Mouse (Mus musculus) embryonic fibroblast, embryonic 13.5 days (primary cell): ENCODE data around the gene Lrfn2. TPM values are rescaled to one million over a fixed set of nuclear protein-coding genes. Genes with fewer than 3 reads are reported as not detected.

Experiments
- H3K27ac ChIP-seq: 2 replicates; pipeline ENCODE4 v1.5.1; 2012; ENCODE audit warnings: low read length, control low read depth, inconsistent platforms; ENCODE audit not compliant: insufficient read depth
- H3K4me1 ChIP-seq: 2 replicates; pipeline ENCODE4 v1.6.1; 2011; ENCODE audit warnings: low read length; ENCODE audit not compliant: control insufficient read depth, insufficient read depth
- H3K4me3 ChIP-seq: 2 replicates; pipeline ENCODE4 v1.5.1; 2011; ENCODE audit warnings: mild to moderate bottlenecking, control low read depth, low read length; ENCODE audit not compliant: insufficient read depth
- CTCF ChIP-seq: IDR thresholded peaks from 2 replicates; pipeline ENCODE4 v1.5.1; 2011; ENCODE audit warnings: mild to moderate bottlenecking, control low read depth, low read length, moderate library complexity, borderline replicate concordance; ENCODE audit not compliant: insufficient read depth
- POLR2A ChIP-seq: IDR thresholded peaks from 2 replicates; pipeline ENCODE4 v1.6.1; 2011; ENCODE audit warnings: low read depth, mild to moderate bottlenecking, control low read depth, low read length, moderate library complexity
- polyA plus RNA-seq: library from polyadenylated mRNA; stranded (reverse); fragments of >200 nt; gene quantifications from 2 replicates; pipeline ENCODE4 v1.2.4, GENCODE M21; 2011; ENCODE audit warnings: low read depth; ENCODE audit not compliant: missing spikeins, insufficient read length

The Lrfn2 gene
- polyA plus RNA-seq, 1 experiment = not detected

- Histone ChIP-seq H3K4me3 (no peak overlapping the region), H3K27ac (no peak overlapping the region), H3K4me1 (no peaks in the 10 kb centered on the region)
- no peak for TF ChIP-seq CTCF
- no peak for TF ChIP-seq POLR2A
Observed at GRCm38 (mm10) chr17:49064526-49064925, 132.3 kb downstream of the Lrfn2 start.

- Histone ChIP-seq H3K27ac (no peak overlapping the region), H3K4me1 (no peaks in the 10 kb centered on the region), H3K4me3 (no peak overlapping the region)
- TF ChIP-seq POLR2A = no peak
- no peak for TF ChIP-seq CTCF
Observed at GRCm38 (mm10) chr17:49065050-49065449, 132.9 kb downstream of the Lrfn2 start.

- Histone ChIP-seq H3K4me3 (no peak overlapping the region), H3K27ac (no peak overlapping the region), H3K4me1 (no peaks in the 10 kb centered on the region)
- no peak for TF ChIP-seq CTCF
- no peak for TF ChIP-seq POLR2A
Observed at GRCm38 (mm10) chr17:49066748-49067147, 134.6 kb downstream of the Lrfn2 start.

- H3K4me1 ChIP-seq = no peaks in the 10 kb centered on the region
- H3K27ac ChIP-seq = no peak overlapping the region
- H3K4me3 ChIP-seq = no peak overlapping the region
- TF ChIP-seq POLR2A = no peak
- no peak for TF ChIP-seq CTCF
Observed at GRCm38 (mm10) chr17:49078168-49078567, 146.0 kb downstream of the Lrfn2 start.

- TF ChIP-seq POLR2A (no peak), CTCF (no peak)
- Histone ChIP-seq H3K4me1 (no peaks in the 10 kb centered on the region), H3K4me3 (no peak overlapping the region), H3K27ac (no peak overlapping the region)
Observed at GRCm38 (mm10) chr17:49079647-49080046, 147.5 kb downstream of the Lrfn2 start.

GRCm38 (mm10) chr17:49083594-49084380 lies 151.6 kb downstream of the Lrfn2 start:
- Histone ChIP-seq H3K4me1 (no peaks in the 10 kb centered on the region), H3K27ac (no peak overlapping the region), H3K4me3 (no peak overlapping the region)
- TF ChIP-seq POLR2A = no peak
- no peak for TF ChIP-seq CTCF

GRCm38 (mm10) chr17:49085111-49085510 lies 152.9 kb downstream of the Lrfn2 start:
- H3K4me1 ChIP-seq = no peaks in the 10 kb centered on the region
- H3K27ac ChIP-seq = no peak overlapping the region
- H3K4me3 ChIP-seq = no peak overlapping the region
- TF ChIP-seq CTCF (no peak), POLR2A (no peak)

GRCm38 (mm10) chr17:49096781-49097544 lies 164.8 kb downstream of the Lrfn2 start:
- TF ChIP-seq CTCF (no peak), POLR2A (no peak)
- Histone ChIP-seq H3K4me3 (no peak overlapping the region), H3K4me1 (no peaks in the 10 kb centered on the region), H3K27ac (no peak overlapping the region)

GRCm38 (mm10) chr17:49111399-49111798 lies 179.2 kb downstream of the Lrfn2 start:
- TF ChIP-seq CTCF (no peak), POLR2A (no peak)

GRCm38 (mm10) chr17:49111911-49112310 lies 179.7 kb downstream of the Lrfn2 start:
- no peak overlapping the region for H3K4me3 ChIP-seq
- no peak for TF ChIP-seq CTCF
- TF ChIP-seq POLR2A = no peak
- H3K27ac ChIP-seq = no peak overlapping the region
- no peaks in the 10 kb centered on the region for H3K4me1 ChIP-seq

More at GRCm38 (mm10) chr17:49111399-49111798, 179.2 kb downstream of the Lrfn2 start:
- Histone ChIP-seq H3K4me1 (no peaks in the 10 kb centered on the region), H3K27ac (no peak overlapping the region), H3K4me3 (no peak overlapping the region)
